Mouse (Mus musculus) megakaryocyte, embryonic 14.5 days (primary cell): ENCODE data around the gene Slc25a28. TPM values are rescaled to one million over a fixed set of nuclear protein-coding genes. Genes with fewer than 3 reads are reported as not detected.

Experiments used
- H3K27me3 ChIP-seq: replicated peaks from 2 replicates; pipeline ENCODE3; 2012; ENCODE audit warnings: inconsistent platforms
- H3K36me3 ChIP-seq: replicated peaks from 2 replicates; pipeline ENCODE3; 2012; ENCODE audit warnings: low read length, inconsistent platforms, mixed read lengths
- H3K4me1 ChIP-seq: 2 replicates; pipeline ENCODE4 v1.6.1; 2012; ENCODE audit warnings: inconsistent platforms
- H3K4me3 ChIP-seq: replicated peaks from 2 replicates; pipeline ENCODE3; 2012; ENCODE audit warnings: moderate library complexity, mild to moderate bottlenecking, inconsistent platforms
- H3K9me3 ChIP-seq: 2 replicates; pipeline ENCODE4 v1.6.1; 2012; ENCODE audit warnings: inconsistent platforms
- FLI1 ChIP-seq: IDR thresholded peaks from 2 replicates; pipeline ENCODE4 v1.6.1; 2012; ENCODE audit warnings: low read length, inconsistent platforms, mixed read lengths
- GATA1 ChIP-seq: IDR thresholded peaks from 3 replicates; pipeline ENCODE4 v1.6.1; 2012; ENCODE audit warnings: mixed read lengths, low read length, inconsistent platforms, borderline replicate concordance
- polyA plus RNA-seq: library from polyadenylated mRNA; stranded (reverse); fragments of >175 nt; gene quantifications from 2 replicates; pipeline ENCODE4 v1.2.3, GENCODE M21; 2012; ENCODE audit warnings: low replicate concordance; ENCODE audit not compliant: insufficient read depth

Slc25a28 gene
- polyA plus RNA-seq, 1 experiment = 30.6 TPM

DNA sequence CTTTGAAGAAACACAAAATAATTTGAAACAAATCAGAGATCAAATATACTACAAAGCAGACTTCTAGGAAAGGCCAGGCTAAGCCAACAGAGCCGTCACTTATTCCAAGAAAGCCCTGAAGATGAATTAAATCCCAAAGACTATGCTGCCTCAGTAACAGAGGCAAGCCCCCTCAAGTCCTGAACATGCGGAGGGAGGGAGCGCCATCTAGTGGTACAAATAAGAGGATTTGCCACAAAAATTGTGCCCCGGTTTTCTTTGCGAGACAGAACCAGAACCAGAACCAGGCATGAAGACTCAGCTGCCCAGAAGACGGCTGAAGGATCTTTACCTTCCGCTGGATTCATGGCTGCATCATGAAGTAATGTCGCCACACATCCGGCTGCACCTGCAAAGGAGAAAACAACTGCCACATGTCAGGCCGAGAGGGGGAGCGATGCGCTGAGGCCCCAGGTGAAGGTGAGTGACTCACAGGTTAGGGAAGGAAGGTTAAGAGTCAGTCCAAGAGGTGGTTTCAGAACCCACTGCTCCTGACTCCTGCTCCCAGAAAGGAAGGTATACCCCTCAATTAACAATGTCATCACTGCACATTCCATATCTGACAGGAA lies 9.1 kb downstream of the Slc25a28 start:
- Histone ChIP-seq H3K9me3 (no peaks in the 10 kb centered on the region), H3K4me3 (no peak overlapping the region), H3K27me3 (no peaks in the 10 kb centered on the region), H3K36me3 (peaks cover 55% of the 10 kb centered on the region), H3K4me1 (peaks cover 26% of the 10 kb centered on the region)
- TF ChIP-seq FLI1 (no peak), GATA1 (no peak)

- Histone ChIP-seq H3K4me3 (no peak overlapping the region), H3K4me1 (peaks cover 20% of the 10 kb centered on the region; the same call in 1 of the 2 replicates), H3K27me3 (no peaks in the 10 kb centered on the region), H3K9me3 (no peaks in the 10 kb centered on the region), H3K36me3 (peaks cover 49% of the 10 kb centered on the region)
- TF ChIP-seq GATA1 = no peak
- no peak for TF ChIP-seq FLI1
These were observed 11.2 kb downstream of the Slc25a28 start for GRCm38 (mm10) chr19:43663471-43663870.

DNA sequence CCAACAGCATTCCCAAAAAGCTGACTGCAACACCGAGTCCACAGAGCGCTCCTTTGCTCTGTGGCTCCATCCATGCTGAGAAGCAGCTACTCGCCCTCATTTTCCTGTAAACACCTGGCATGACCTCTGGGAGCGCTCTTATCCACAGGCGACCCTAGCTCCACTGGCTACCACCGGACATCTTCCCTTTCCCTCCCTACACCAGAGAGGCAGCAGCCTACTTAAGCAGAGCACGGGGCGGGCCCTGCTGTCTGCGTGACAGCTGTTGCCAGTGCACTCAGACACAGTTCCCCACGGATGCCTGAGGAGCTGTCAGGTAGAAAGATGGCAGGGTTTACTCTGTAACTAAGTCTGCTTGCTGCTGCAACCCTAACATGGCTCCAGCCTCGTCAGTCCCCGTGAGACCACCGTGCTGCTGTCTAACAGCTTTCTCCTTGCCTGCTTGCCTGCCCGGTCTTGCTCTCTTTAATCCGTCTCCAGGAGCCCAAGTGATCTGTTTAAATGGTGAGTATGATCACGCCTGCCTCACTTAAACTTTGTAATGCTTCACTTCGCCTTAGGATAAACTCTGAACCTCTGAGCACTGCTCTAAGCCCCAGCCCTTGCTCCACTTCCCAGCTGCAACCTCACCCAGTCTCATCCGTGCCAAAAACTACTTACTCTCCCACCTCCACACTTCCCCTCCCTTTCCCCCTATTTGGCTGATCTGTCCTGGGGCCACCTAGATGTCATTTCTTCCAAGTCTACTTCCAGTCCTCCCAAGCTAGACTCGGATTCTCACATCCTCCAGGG lies 12.3 kb downstream of the Slc25a28 start:
- Histone ChIP-seq H3K9me3 (no peaks in the 10 kb centered on the region), H3K36me3 (peaks cover 49% of the 10 kb centered on the region), H3K4me1 (peaks cover 20% of the 10 kb centered on the region; the same call in 1 of the 2 replicates), H3K27me3 (no peaks in the 10 kb centered on the region), H3K4me3 (no peak overlapping the region)
- TF ChIP-seq GATA1 (no peak), FLI1 (no peak)

GRCm38 (mm10) chr19:43660774-43661173 lies 13.9 kb downstream of the Slc25a28 start:
- Histone ChIP-seq H3K9me3 (no peaks in the 10 kb centered on the region), H3K4me3 (no peak overlapping the region)
- TF ChIP-seq GATA1 = no peak

DNA sequence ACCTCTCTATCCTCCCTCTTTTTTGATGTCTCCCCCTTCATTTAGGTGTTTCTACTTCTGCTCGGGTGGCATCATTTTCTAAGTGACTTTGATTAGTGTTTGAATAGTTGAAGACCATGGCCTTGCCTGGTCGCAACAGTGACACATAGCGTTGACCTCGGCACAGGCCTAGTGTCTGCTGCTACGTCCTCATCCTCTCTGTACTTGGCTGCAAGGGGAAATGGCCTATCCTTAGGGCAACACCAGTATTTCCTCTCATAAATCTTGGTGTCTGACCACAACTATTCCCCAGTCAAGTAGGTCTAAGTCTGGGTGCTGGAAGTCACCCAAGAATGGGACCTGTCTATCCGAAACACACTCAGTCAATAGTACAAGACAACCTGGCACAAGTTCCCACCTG lies 15.0 kb downstream of the Slc25a28 start:
- Histone ChIP-seq H3K4me3 (no peak overlapping the region), H3K27me3 (peaks cover 13% of the 10 kb centered on the region)
- no peak for TF ChIP-seq GATA1
- no peak for TF ChIP-seq FLI1

More at GRCm38 (mm10) chr19:43660774-43661173, 13.9 kb downstream of the Slc25a28 start:
- Histone ChIP-seq H3K4me1 (peaks cover 11% of the 10 kb centered on the region), H3K36me3 (peaks cover 34% of the 10 kb centered on the region), H3K27me3 (peaks cover 6% of the 10 kb centered on the region)

GRCm38 (mm10) chr19:43655735-43656492 lies 18.8 kb downstream of the Slc25a28 start:
- Histone ChIP-seq H3K4me3 (no peak overlapping the region), H3K9me3 (no peaks in the 10 kb centered on the region), H3K36me3 (no peaks in the 10 kb centered on the region), H3K27me3 (peaks cover 46% of the 10 kb centered on the region), H3K4me1 (peaks cover 12% of the 10 kb centered on the region)
- no peak for TF ChIP-seq GATA1

More for the DNA sequence above, 15.0 kb downstream of the Slc25a28 start:
- H3K36me3 ChIP-seq = peaks cover 25% of the 10 kb centered on the region
- no peaks in the 10 kb centered on the region for H3K9me3 ChIP-seq
- H3K4me1 ChIP-seq = peaks cover 12% of the 10 kb centered on the region

- TF ChIP-seq GATA1 = no peak
- TF ChIP-seq FLI1 = no peak
- H3K27me3 ChIP-seq = peaks cover 56% of the 10 kb centered on the region
- H3K9me3 ChIP-seq = peaks cover 4% of the 10 kb centered on the region; the same call in 1 of the 2 replicates
- H3K4me3 ChIP-seq = no peak overlapping the region
- peaks cover 6% of the 10 kb centered on the region for H3K4me1 ChIP-seq
- H3K36me3 ChIP-seq = no peaks in the 10 kb centered on the region
These were observed 23.4 kb downstream of the Slc25a28 start for GRCm38 (mm10) chr19:43651241-43651785.

DNA sequence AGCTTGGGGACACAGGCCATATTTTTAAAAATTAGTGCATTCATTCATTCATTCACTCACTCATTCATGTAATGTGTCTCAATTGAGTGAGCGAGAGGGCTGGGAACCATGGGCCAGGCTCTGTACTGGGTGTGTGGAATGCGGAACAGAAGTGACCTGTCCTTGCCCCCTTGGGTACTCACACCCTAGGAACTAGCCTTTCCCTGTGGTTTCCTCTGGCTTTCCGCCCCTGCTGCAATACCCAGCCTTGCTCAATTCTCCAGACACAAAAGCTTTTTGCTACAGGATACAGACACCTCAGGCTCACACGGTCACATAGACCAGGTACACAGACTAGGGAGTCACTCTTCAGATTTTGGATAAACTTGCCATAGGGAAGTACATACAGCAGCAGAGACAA lies 26.3 kb downstream of the Slc25a28 start:
- H3K4me3 ChIP-seq = no peak overlapping the region
- H3K4me1 ChIP-seq = no peaks in the 10 kb centered on the region; the same call in 1 of the 2 replicates
- H3K27me3 ChIP-seq = peaks cover 56% of the 10 kb centered on the region
- TF ChIP-seq FLI1 = no peak
- TF ChIP-seq GATA1 = no peak
- H3K36me3 ChIP-seq = no peaks in the 10 kb centered on the region
- peaks cover 4% of the 10 kb centered on the region; the same call in 1 of the 2 replicates for H3K9me3 ChIP-seq

DNA sequence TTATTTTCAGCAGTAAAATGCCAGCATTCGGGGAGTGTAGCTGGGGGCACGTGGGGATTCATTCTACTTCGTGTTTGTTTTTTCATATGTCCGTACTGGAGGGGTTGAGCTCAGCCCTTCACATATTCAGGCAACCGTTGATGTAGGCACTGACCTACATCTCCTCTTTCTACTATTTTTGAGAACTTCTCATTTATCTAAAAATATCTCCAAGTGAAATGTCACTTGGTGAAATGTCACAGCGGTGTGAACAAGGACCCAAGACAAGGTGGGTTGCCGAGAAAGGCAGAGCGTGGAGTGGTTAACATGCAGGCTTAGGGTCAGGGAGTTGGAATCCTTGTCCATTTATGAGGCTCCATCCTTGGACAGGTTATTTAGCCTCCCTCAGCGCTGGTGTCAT lies 27.4 kb downstream of the Slc25a28 start:
- Histone ChIP-seq H3K4me3 (no peak overlapping the region), H3K27me3 (peaks cover 51% of the 10 kb centered on the region), H3K36me3 (no peaks in the 10 kb centered on the region), H3K4me1 (no peaks in the 10 kb centered on the region; the same call in 1 of the 2 replicates), H3K9me3 (peaks cover 4% of the 10 kb centered on the region; the same call in 1 of the 2 replicates)
- TF ChIP-seq FLI1 = no peak
- TF ChIP-seq GATA1 = no peak
